Mouse (Mus musculus) ES-E14 (cell line): ENCODE data around the gene Rab3c.

Experiments used
- CHD2 ChIP-seq: IDR thresholded peaks from 2 replicates; pipeline ENCODE4 v1.6.1; 2014; ENCODE audit warnings: mild to moderate bottlenecking, low read depth, low read length, inconsistent platforms
- MAFK ChIP-seq: IDR thresholded peaks from 2 replicates; pipeline ENCODE4 v1.6.1; 2014; ENCODE audit warnings: mild to moderate bottlenecking, low read depth, low read length, inconsistent platforms; ENCODE audit not compliant: insufficient read depth

DNA sequence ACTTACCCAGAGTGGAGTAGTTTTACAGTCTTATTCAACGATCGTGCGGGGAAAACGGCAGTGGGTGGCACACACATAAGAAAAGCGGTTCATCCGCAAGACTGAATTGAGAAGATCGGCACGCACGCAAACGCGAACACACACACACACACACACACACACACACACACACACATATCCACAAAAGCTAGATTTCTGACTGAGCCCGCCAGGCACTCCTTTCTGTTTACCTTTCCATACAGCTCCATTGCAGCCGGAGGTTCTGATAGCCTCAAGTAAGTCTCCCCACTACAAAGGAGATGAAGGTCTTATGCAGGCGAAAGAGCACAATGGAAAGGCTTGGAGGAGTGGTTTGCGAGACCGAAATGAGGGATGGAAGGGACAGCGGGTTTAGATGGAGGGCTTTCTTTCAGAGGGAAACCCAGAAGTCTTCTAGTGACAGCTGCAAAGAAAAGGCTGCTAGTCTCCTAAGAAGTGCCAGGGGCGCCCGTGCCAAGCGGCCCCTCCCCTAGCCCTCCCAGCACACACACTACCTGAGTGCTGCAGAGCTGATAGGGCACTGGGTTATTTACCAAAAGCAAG lies at the start of gene Rab3c:
- TF ChIP-seq MAFK: no peak
- no peak for TF ChIP-seq CHD2
